Mouse (Mus musculus) kidney, adult 2 months (tissue): ENCODE measurements around the gene Cpeb2. TPM values are rescaled to one million over a fixed set of nuclear protein-coding genes. Genes with fewer than 3 reads are reported as not detected.

Source experiments
- DNase-seq: peaks from one replicate; pipeline ENCODE4 v3.0.0; 2021
- H3K27ac ChIP-seq: fragments of 200-500 bp; 2 replicates; pipeline ENCODE4 v1.5.1; 2012; ENCODE audit warnings: low read depth, low read length, control low read depth, inconsistent platforms; ENCODE audit not compliant: insufficient read depth
- H3K27me3 ChIP-seq: fragments of 200-500 bp; replicated peaks from 2 replicates; pipeline ENCODE4 v1.6.1; 2012; ENCODE audit warnings: mild to moderate bottlenecking, moderate library complexity, low read length, inconsistent platforms; ENCODE audit not compliant: control insufficient read depth, insufficient read depth
- H3K36me3 ChIP-seq: fragments of 200-500 bp; 2 replicates; pipeline ENCODE4 v1.6.1; 2012; ENCODE audit warnings: mild to moderate bottlenecking, moderate library complexity, low read length, inconsistent platforms; ENCODE audit not compliant: control insufficient read depth, insufficient read depth
- H3K4me1 ChIP-seq: fragments of 200-500 bp; 2 replicates; pipeline ENCODE4 v1.6.1; 2011; ENCODE audit warnings: low read length; ENCODE audit not compliant: control insufficient read depth, insufficient read depth
- H3K4me3 ChIP-seq: fragments of 200-500 bp; 2 replicates; pipeline ENCODE4 v1.5.1; 2011; ENCODE audit warnings: mild to moderate bottlenecking, low read depth, low read length, control low read depth; ENCODE audit not compliant: insufficient read depth
- CTCF ChIP-seq: fragments of 200-500 bp; conservative IDR thresholded peaks from 2 replicates; pipeline ENCODE4 v1.5.1; 2011; ENCODE audit warnings: low read depth, mild to moderate bottlenecking, control low read depth, low read length, moderate library complexity, mixed read lengths; ENCODE audit not compliant: insufficient read depth, insufficient read length
- POLR2A ChIP-seq: fragments of 200-500 bp; IDR thresholded peaks from one replicate; pipeline ENCODE4 v1.6.1; 2011; ENCODE audit warnings: low read depth, low read length, control low read depth
- WGBS: fragments of 180-500 bp; shearing (Covaris S2); methylation state at CpG from one replicate; pipeline ENCODE4 v1.1.7; 2018; 5-methylcytosine and 5-hydroxymethylcytosine counted together
- polyA plus RNA-seq: library from polyadenylated mRNA; depleted of rRNA; stranded (reverse); fragments of >200 nt; gene quantifications from 2 replicates; pipeline ENCODE4 v1.2.3, GENCODE M21; 2012

Gene Cpeb2
- polyA plus RNA-seq, 1 experiment, result 5.9 TPM

GRCm38 (mm10) chr5:43237238-43237637 is 4.3 kb downstream of the Cpeb2 start:
- no peak for DNase-seq
- 78% methylated on average over 12 of the region's 12 CpGs for WGBS

DNA sequence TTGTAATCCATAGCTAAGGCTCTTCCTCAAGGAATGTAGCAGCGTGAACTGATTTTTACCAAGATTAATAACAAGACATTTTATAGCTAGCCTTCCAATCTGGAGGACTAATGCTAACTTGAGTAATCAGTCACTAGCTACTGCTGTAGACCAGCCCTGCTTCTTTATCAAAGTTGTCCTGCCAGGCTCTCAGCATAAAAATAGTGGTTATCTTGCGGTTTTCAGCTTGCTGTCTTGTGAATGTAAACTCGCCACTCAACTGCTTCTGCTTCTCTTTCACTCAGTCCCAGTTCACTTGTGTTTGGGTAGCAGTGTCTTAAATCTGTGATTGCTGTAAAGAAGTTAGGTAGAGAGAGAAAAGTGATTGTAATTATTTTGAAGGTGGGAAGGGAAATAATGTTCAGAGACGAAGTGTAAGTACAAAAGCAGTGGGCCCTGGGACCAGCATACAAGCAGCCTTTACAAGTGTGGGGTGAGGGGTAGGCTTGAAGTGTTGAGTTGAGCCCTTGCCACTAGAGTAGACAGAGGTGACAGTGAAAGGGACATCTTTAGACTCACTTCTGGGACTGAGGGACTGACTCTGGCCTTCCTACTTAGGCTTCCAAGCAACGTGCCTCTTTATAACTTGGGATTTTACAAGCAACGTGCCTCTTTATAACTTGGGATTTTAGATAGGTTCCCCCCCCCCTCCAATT is 6.3 kb downstream of the Cpeb2 start:
- peaks cover 4% of the 10 kb centered on the region for H3K36me3 ChIP-seq
- DNase-seq, result no peak
- no peaks in the 10 kb centered on the region for H3K27me3 ChIP-seq
- H3K4me1 ChIP-seq, result peaks cover 2% of the 10 kb centered on the region; the same call in 1 of the 2 replicates
- no peak overlapping the region for H3K4me3 ChIP-seq
- TF ChIP-seq CTCF, result no peak
- TF ChIP-seq POLR2A, result no peak
- WGBS, result 80% methylated on average over 6 of the region's 6 CpGs
- no peak overlapping the region for H3K27ac ChIP-seq

More at GRCm38 (mm10) chr5:43237238-43237637, 4.3 kb downstream of the Cpeb2 start:
- peaks cover under 1% of the 10 kb centered on the region; the same call in 1 of the 2 replicates for H3K4me1 ChIP-seq
- TF ChIP-seq POLR2A, result no peak
- no peak for TF ChIP-seq CTCF
- no peak overlapping the region for H3K27ac ChIP-seq
- no peaks in the 10 kb centered on the region for H3K27me3 ChIP-seq
- peaks cover 4% of the 10 kb centered on the region for H3K36me3 ChIP-seq
- no peak overlapping the region for H3K4me3 ChIP-seq

DNA sequence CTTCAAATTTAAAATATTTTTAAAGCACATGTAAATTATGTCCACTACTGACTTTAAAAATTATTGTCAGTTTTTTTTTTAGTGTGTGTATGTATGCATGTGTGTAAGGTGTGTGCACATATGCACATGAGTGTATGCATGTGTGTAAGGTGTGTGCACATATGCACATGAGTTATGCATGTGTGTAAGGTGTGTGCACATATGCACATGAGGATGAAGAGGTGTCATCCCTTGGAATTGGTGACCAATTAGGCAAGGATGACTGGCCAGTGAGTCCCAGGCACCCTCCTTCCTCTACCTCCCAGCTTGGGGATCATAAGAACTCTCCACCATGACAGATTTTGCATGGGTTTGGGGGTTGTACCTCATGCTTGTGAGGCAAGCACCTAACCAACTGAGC is 7.8 kb downstream of the Cpeb2 start:
- no peak for TF ChIP-seq POLR2A
- no peak for TF ChIP-seq CTCF
- no peaks in the 10 kb centered on the region for H3K27me3 ChIP-seq
- H3K4me3 ChIP-seq, result no peak overlapping the region
- H3K27ac ChIP-seq, result no peak overlapping the region
- H3K4me1 ChIP-seq, result peaks cover 2% of the 10 kb centered on the region; the same call in 1 of the 2 replicates
- no peak for DNase-seq
- peaks cover 5% of the 10 kb centered on the region for H3K36me3 ChIP-seq

- H3K36me3 ChIP-seq, result peaks cover 3% of the 10 kb centered on the region; the same call in 1 of the 2 replicates
- DNase-seq, result no peak
- H3K27me3 ChIP-seq, result no peaks in the 10 kb centered on the region
- H3K27ac ChIP-seq, result no peak overlapping the region
- WGBS, result 95% methylated on average over 8 of the region's 8 CpGs
- TF ChIP-seq POLR2A (no peak), CTCF (no peak)
- H3K4me3 ChIP-seq, result no peak overlapping the region
- H3K4me1 ChIP-seq, result 0 out of 2 replicates have a peak, but pooled peaks cover 4% of the 10 kb centered on the region
These were observed 13.3 kb downstream of the Cpeb2 start for GRCm38 (mm10) chr5:43246236-43246635.

DNA sequence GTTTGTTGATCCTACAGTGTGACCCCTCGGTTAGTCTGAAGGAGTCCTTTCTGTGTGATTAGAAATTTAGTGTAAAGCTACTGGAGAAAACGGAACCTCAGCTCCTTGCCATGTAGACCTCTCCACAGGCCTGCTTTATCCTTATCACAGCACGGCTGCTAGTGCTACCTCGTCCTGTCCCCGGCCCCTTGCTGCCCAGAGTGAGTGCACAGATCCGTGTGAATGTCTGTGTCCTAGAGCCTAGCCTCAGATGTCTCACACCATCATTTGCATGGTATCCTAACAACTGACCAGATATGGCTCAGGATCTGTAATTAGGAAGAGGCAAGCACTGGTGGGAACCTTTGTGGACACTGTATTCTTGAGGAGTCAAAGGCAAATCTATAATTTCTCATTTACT is 14.0 kb downstream of the Cpeb2 start:
- 84% methylated on average over 6 of the region's 6 CpGs for WGBS
- H3K36me3 ChIP-seq, result peaks cover 3% of the 10 kb centered on the region; the same call in 1 of the 2 replicates
- H3K4me1 ChIP-seq, result 0 out of 2 replicates have a peak, but pooled peaks cover 4% of the 10 kb centered on the region
- no peak for DNase-seq
- no peak for TF ChIP-seq POLR2A
- TF ChIP-seq CTCF, result no peak
- no peak overlapping the region for H3K27ac ChIP-seq
- no peaks in the 10 kb centered on the region for H3K27me3 ChIP-seq
- H3K4me3 ChIP-seq, result no peak overlapping the region

DNA sequence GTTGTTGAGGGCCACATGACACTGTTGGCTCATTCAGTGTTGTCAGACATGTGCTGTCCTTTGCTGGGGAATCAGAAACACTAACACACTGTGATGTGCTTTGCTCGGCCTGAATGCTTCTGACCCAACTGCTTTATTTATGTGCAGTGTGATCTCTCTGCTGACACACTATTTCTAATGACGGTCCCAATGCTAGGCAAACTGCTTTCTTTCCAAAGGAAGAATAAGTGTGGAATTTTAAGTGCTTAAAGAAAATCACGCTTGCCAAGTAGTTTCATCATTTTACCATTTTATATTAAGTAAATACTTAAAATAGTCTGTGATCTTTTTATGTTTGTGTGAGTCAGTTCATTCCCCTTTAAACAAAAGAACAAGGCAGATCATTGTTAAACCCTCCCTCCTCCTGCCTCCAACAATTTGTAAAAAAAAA is 15.0 kb downstream of the Cpeb2 start:
- Histone ChIP-seq H3K36me3 (peaks cover 5% of the 10 kb centered on the region; the same call in 1 of the 2 replicates), H3K27me3 (no peaks in the 10 kb centered on the region), H3K4me3 (no peak overlapping the region), H3K4me1 (peaks cover 2% of the 10 kb centered on the region; the same call in 1 of the 2 replicates), H3K27ac (no peak overlapping the region)
- no peak for DNase-seq
- WGBS, result 43% methylated on average over 3 of the region's 3 CpGs
- no peak for TF ChIP-seq POLR2A

- H3K4me3 ChIP-seq, result no peak overlapping the region
- WGBS, result 69% methylated on average over 2 of the region's 2 CpGs
These were observed 24.5 kb downstream of the Cpeb2 start for GRCm38 (mm10) chr5:43257490-43257889.

More at GRCm38 (mm10) chr5:43257490-43257889, 24.5 kb downstream of the Cpeb2 start:
- no peaks in the 10 kb centered on the region for H3K27me3 ChIP-seq
- no peak for DNase-seq
- H3K27ac ChIP-seq, result no peak overlapping the region
- TF ChIP-seq CTCF, result no peak
- no peak for TF ChIP-seq POLR2A
- peaks cover under 1% of the 10 kb centered on the region; the same call in 1 of the 2 replicates for H3K4me1 ChIP-seq
- H3K36me3 ChIP-seq, result peaks cover 2% of the 10 kb centered on the region; the same call in 1 of the 2 replicates
